Mouse (Mus musculus) lung, embryonic 15.5 days (tissue): ENCODE results near the gene Galm. TPM values are rescaled to one million over a fixed set of nuclear protein-coding genes. Genes with fewer than 3 reads are reported as not detected.
A peak's percentile ranks its signal among the peaks of the same experiment; 100 is the strongest.
"Not testable (repeated sequence)": the region's sequence is repeated elsewhere in the genome, so short reads cannot be mapped to it uniquely, and the experiment has no call there.

Experiments used
- ATAC-seq: fragments of 200-750 bp; cut with Nextera tagmentation; 2 replicates; pipeline ENCODE4 v1.8.0; 2017; ENCODE audit warnings: moderate number of reproducible peaks, borderline replicate concordance; ENCODE audit not compliant: low FRiP score, low TSS enrichment; ENCODE audit errors: extremely low read depth
- H3K27ac ChIP-seq: fragments of 300-500 bp; sonication (generic); 2 replicates; pipeline ENCODE4 v1.5.1; 2015; ENCODE audit warnings: moderate library complexity, mild to moderate bottlenecking, inconsistent platforms
- H3K27me3 ChIP-seq: fragments of 300-500 bp; sonication (generic); 2 replicates; pipeline ENCODE4 v1.6.1; 2015; ENCODE audit warnings: inconsistent platforms
- H3K36me3 ChIP-seq: fragments of 300-500 bp; sonication (generic); 2 replicates; pipeline ENCODE4 v1.6.1; 2015; ENCODE audit warnings: inconsistent platforms
- H3K4me1 ChIP-seq: fragments of 300-500 bp; sonication (generic); 2 replicates; pipeline ENCODE4 v1.6.1; 2015; ENCODE audit warnings: inconsistent platforms
- H3K4me2 ChIP-seq: fragments of 300-500 bp; sonication (generic); 2 replicates; pipeline ENCODE4 v1.6.1; 2015; ENCODE audit warnings: inconsistent platforms, mild to moderate bottlenecking, moderate library complexity
- H3K4me3 ChIP-seq: fragments of 300-500 bp; sonication (generic); 2 replicates; pipeline ENCODE4 v1.5.1; 2015; ENCODE audit warnings: mild to moderate bottlenecking, inconsistent platforms
- H3K9ac ChIP-seq: fragments of 300-500 bp; sonication (generic); 2 replicates; pipeline ENCODE4 v1.6.1; 2015; ENCODE audit warnings: inconsistent platforms
- H3K9me3 ChIP-seq: fragments of 300-500 bp; sonication (generic); 2 replicates; pipeline ENCODE4 v1.6.1; 2016; ENCODE audit warnings: inconsistent platforms
- WGBS: fragments of 180-500 bp; shearing (Covaris S2); methylation state at CpG from one replicate; pipeline ENCODE4 v1.1.7; 2015; 5-methylcytosine and 5-hydroxymethylcytosine counted together
- polyA plus RNA-seq: library from polyadenylated mRNA; unstranded; fragments of >200 nt; fragmentation: Nextera tagmentation; extraction: Ambion mirVana; gene quantifications from 2 replicates; pipeline ENCODE4 v1.2.1, GENCODE M21; 2015

Galm gene
- polyA plus RNA-seq, 1 experiment from 2014 or later, result 19.4 TPM

GRCm38 (mm10) chr17:80169792-80170191 is 42.5 kb downstream of the Galm start:
- peaks cover 29% of the 10 kb centered on the region for H3K4me1 ChIP-seq
- no peaks in the 10 kb centered on the region for H3K27me3 ChIP-seq
- H3K4me2 ChIP-seq, result no peak overlapping the region
- H3K9me3 ChIP-seq, result no peaks in the 10 kb centered on the region
- H3K36me3 ChIP-seq, result no peaks in the 10 kb centered on the region
- H3K9ac ChIP-seq, result no peak overlapping the region
- H3K4me3 ChIP-seq, result no peak overlapping the region
- 85% methylated on average over 6 of the region's 6 CpGs for WGBS
- H3K27ac ChIP-seq, result no peak overlapping the region
- no peak for ATAC-seq

GRCm38 (mm10) chr17:80170951-80171350 is 43.7 kb downstream of the Galm start:
- ATAC-seq, result no peak
- Histone ChIP-seq H3K9me3 (no peaks in the 10 kb centered on the region), H3K27me3 (no peaks in the 10 kb centered on the region), H3K4me2 (no peak overlapping the region), H3K9ac (no peak overlapping the region), H3K4me1 (peaks cover 23% of the 10 kb centered on the region), H3K27ac (no peak overlapping the region), H3K4me3 (no peak overlapping the region), H3K36me3 (no peaks in the 10 kb centered on the region)
- 88% methylated on average over 7 of the region's 7 CpGs for WGBS

GRCm38 (mm10) chr17:80171948-80172347 is 44.7 kb downstream of the Galm start:
- 91% methylated on average over 4 of the region's 4 CpGs for WGBS
- H3K9ac ChIP-seq, result no peak overlapping the region
- ATAC-seq, result no peak

GRCm38 (mm10) chr17:80172761-80173160 is 45.5 kb downstream of the Galm start:
- H3K4me2 ChIP-seq, result no peak overlapping the region
- no peaks in the 10 kb centered on the region for H3K36me3 ChIP-seq
- no peak overlapping the region for H3K9ac ChIP-seq
- H3K9me3 ChIP-seq, result no peaks in the 10 kb centered on the region
- peaks cover 18% of the 10 kb centered on the region for H3K4me1 ChIP-seq
- ATAC-seq, result no peak
- no peak overlapping the region for H3K4me3 ChIP-seq
- no peaks in the 10 kb centered on the region for H3K27me3 ChIP-seq
- 77% methylated on average over 5 of the region's 5 CpGs for WGBS
- H3K27ac ChIP-seq, result no peak overlapping the region

More at GRCm38 (mm10) chr17:80171948-80172347, 44.7 kb downstream of the Galm start:
- H3K27me3 ChIP-seq, result no peaks in the 10 kb centered on the region
- H3K36me3 ChIP-seq, result no peaks in the 10 kb centered on the region
- H3K4me2 ChIP-seq, result no peak overlapping the region
- H3K9me3 ChIP-seq, result no peaks in the 10 kb centered on the region
- no peak overlapping the region for H3K4me3 ChIP-seq
- peaks cover 21% of the 10 kb centered on the region for H3K4me1 ChIP-seq
- no peak overlapping the region for H3K27ac ChIP-seq

DNA sequence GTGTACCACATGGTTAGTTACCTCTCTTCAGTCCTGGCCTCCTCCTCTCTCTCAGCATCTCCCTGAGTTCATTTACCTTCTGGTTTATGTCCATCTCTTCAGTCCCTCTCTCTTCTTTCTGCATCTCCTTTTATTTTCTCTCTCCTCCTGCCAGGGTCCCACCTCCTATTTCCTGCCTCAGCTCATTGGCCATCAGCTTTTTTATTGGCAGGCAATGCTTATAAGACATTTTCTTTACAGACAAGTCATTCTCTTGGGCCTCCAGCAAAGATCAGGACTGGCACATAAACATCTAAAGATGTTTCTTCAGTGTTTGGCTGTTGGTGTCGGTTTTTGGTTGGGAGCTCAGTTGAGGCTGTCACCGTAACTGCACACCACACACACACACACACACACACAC is 46.4 kb downstream of the Galm start:
- H3K36me3 ChIP-seq, result no peaks in the 10 kb centered on the region
- H3K27ac ChIP-seq, result no peak overlapping the region
- H3K27me3 ChIP-seq, result no peaks in the 10 kb centered on the region
- H3K4me1 ChIP-seq, result peaks cover 8% of the 10 kb centered on the region
- no peaks in the 10 kb centered on the region for H3K9me3 ChIP-seq
- no peak overlapping the region for H3K9ac ChIP-seq
- H3K4me3 ChIP-seq, result no peak overlapping the region
- H3K4me2 ChIP-seq, result no peak overlapping the region
- 64% methylated on average over 2 of the region's 2 CpGs for WGBS
- ATAC-seq, result no peak

DNA sequence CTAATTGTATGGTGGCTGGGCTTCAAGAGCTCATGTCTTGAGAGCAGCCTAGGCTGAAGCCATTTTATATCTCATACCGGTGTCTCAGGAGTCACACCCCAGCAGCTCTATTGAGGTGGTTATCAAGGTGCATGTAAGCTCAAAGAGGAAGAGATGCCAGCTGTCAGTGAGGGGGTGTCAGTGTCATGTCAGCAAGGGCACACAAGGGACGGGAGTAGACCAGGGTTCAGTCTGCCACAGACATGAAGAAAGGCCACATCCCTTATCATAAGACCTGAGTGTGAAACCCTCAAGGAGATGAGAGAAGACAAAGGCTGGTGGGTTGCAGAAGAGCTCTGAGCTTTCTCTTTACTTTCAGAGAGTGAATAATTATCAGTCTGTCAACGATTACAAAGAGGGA is 46.9 kb downstream of the Galm start:
- Histone ChIP-seq H3K4me2 (no peak overlapping the region), H3K27me3 (no peaks in the 10 kb centered on the region), H3K4me1 (peaks cover 6% of the 10 kb centered on the region), H3K27ac (no peak overlapping the region), H3K9ac (no peak overlapping the region), H3K9me3 (no peaks in the 10 kb centered on the region), H3K36me3 (no peaks in the 10 kb centered on the region), H3K4me3 (no peak overlapping the region)
- WGBS, result 76% methylated on average over 3 of the region's 3 CpGs
- ATAC-seq, result no peak

DNA sequence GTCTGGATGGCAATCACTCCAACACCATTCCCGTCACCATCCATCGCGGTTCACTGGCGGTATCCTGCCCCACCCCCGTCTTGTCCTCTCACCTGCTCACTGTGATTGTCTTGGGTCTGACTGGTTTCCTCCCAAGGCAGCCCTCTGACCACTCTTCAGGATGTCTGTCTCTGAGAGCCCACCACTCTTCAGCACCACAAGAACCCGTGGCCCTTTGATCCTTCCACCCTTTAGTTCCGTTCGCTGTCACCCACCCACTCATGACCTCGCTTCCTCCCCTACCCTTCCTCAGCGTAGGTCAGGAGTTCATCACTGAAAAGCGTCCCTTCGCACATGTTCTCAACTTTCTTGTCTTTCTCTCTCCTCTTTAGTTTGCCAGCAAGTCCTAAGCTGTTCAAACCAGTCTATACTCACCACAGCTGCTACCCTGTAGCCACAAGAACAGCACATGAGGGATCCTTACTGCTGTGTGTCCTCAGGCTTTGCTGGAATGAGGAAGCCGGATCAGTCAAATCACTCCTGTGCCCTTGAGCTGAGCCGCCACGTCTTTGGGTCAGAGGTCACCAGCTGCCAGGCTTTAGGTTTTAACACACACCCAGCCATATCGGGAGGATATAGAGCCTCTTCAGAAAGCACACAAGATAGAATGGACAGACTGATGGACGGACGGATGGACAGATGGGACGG is 47.6 kb downstream of the Galm start:
- H3K9ac ChIP-seq, result no peak overlapping the region
- no peaks in the 10 kb centered on the region for H3K36me3 ChIP-seq
- WGBS, result 55% methylated on average over 19 of the region's 19 CpGs
- peaks cover 6% of the 10 kb centered on the region for H3K4me1 ChIP-seq
- H3K4me2 ChIP-seq, result no peak overlapping the region
- no peaks in the 10 kb centered on the region for H3K27me3 ChIP-seq
- H3K9me3 ChIP-seq, result no peaks in the 10 kb centered on the region
- H3K4me3 ChIP-seq, result no peak overlapping the region
- no peak overlapping the region for H3K27ac ChIP-seq
- ATAC-seq, result no peak

DNA sequence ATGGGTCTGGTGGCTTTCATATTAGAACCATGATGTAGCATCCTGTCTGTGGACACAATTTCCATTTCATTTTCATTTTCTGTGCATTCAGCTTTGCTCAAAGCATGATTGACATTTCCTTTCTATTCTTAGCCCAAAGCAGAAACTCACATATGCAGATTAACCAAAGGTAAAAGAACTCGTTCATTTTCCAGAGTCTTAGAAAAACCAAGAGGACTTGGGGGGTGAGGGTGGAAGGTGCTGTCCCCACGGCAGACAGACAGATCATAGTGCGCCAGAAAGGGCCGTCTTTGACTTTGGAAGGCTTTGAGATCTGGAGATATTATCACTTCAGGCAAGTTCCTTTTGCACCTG is 48.1 kb downstream of the Galm start:
- Histone ChIP-seq H3K9ac (no peak overlapping the region), H3K4me3 (no peak overlapping the region), H3K36me3 (no peaks in the 10 kb centered on the region), H3K9me3 (no peaks in the 10 kb centered on the region), H3K27ac (no peak overlapping the region), H3K4me1 (peaks cover 6% of the 10 kb centered on the region), H3K27me3 (no peaks in the 10 kb centered on the region), H3K4me2 (no peak overlapping the region)
- no peak for ATAC-seq
- 80% methylated on average over 4 of the region's 4 CpGs for WGBS

DNA sequence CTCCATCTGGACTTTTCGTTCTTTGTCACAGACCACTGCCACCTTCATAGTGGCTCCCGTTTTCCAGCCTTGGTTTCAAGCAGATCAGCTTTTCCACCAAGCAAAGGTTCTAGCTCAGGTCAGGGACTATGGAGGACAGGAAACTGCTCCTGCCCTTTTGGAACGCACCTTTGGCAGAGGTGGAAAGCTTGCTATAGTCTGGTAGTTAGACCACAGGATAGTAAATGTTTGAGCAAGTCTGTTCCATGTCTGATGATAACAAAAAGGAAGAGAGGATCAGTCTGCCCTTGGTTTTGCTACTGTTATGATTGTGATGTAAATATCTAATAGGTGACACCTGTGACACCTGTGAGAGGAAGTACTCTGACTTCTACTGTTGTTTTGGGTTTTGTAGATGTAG is 48.7 kb downstream of the Galm start:
- H3K27ac ChIP-seq, result no peak overlapping the region
- H3K9ac ChIP-seq, result no peak overlapping the region
- H3K4me2 ChIP-seq, result no peak overlapping the region
- no peaks in the 10 kb centered on the region for H3K36me3 ChIP-seq
- ATAC-seq, result no peak
- H3K9me3 ChIP-seq, result no peaks in the 10 kb centered on the region
- 86% methylated on average over 3 of the region's 3 CpGs for WGBS
- no peak overlapping the region for H3K4me3 ChIP-seq
- peaks cover 6% of the 10 kb centered on the region for H3K4me1 ChIP-seq
- H3K27me3 ChIP-seq, result no peaks in the 10 kb centered on the region

GRCm38 (mm10) chr17:80178846-80179245 is 51.6 kb downstream of the Galm start:
- ATAC-seq, H3K4me2 ChIP-seq: not testable (repeated sequence)
- WGBS, result 93% methylated on average over 3 of the region's 3 CpGs

GRCm38 (mm10) chr17:80179959-80180358 is 52.7 kb downstream of the Galm start:
- Histone ChIP-seq H3K9ac (no peak overlapping the region), H3K27ac (no peak overlapping the region), H3K27me3 (no peaks in the 10 kb centered on the region), H3K9me3 (no peaks in the 10 kb centered on the region), H3K4me3 (no peak overlapping the region), H3K4me2 (no peak overlapping the region), H3K4me1 (peaks cover 4% of the 10 kb centered on the region), H3K36me3 (no peaks in the 10 kb centered on the region)
- WGBS, result 1% methylated on average over 6 of the region's 6 CpGs
- peak; percentile 46; the same call in 1 of the 2 replicates for ATAC-seq

More at GRCm38 (mm10) chr17:80178846-80179245, 51.6 kb downstream of the Galm start:
- H3K4me3 ChIP-seq, H3K9ac ChIP-seq, H3K4me1 ChIP-seq, H3K27me3 ChIP-seq, H3K27ac ChIP-seq, H3K9me3 ChIP-seq, H3K36me3 ChIP-seq: not testable (repeated sequence)

DNA sequence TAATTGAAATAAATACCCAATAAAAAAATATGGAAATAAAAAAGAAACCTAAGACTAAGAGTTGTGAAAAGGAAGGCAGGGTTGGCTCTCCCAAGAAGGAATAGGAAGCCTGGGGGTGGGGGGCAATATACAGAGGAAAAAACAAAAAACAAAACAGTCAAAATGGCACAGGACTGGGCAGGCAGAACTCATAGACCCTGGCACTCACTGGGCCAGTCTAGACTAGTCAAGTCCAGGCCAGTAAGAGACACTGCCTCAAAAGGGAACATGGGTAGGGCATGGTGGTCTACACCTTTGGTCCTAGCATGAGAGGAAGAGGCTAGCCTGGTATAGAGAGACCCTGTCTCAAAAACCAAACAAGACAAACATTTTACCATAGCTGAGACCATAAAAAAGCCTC is 53.2 kb downstream of the Galm start:
- Histone ChIP-seq H3K4me2 (no peak overlapping the region), H3K9ac (no peak overlapping the region), H3K4me1 (no peaks in the 10 kb centered on the region), H3K4me3 (no peak overlapping the region), H3K27me3 (no peaks in the 10 kb centered on the region), H3K27ac (no peak overlapping the region), H3K36me3 (no peaks in the 10 kb centered on the region), H3K9me3 (no peaks in the 10 kb centered on the region)
- ATAC-seq, result no peak

- H3K4me1 ChIP-seq, result no peaks in the 10 kb centered on the region
- no peak for ATAC-seq
- no peak overlapping the region for H3K4me3 ChIP-seq
- H3K4me2 ChIP-seq, result no peak overlapping the region
- H3K9me3 ChIP-seq, result no peaks in the 10 kb centered on the region
- WGBS, result 77% methylated on average over 10 of the region's 10 CpGs
- H3K27me3 ChIP-seq, result no peaks in the 10 kb centered on the region
- H3K9ac ChIP-seq, result no peak overlapping the region
- no peak overlapping the region for H3K27ac ChIP-seq
- H3K36me3 ChIP-seq, result no peaks in the 10 kb centered on the region
Observed at GRCm38 (mm10) chr17:80183615-80184014, 56.3 kb downstream of the Galm start.
